Mouse (Mus musculus): ENCODE data around the gene Gm37240.

DNA sequence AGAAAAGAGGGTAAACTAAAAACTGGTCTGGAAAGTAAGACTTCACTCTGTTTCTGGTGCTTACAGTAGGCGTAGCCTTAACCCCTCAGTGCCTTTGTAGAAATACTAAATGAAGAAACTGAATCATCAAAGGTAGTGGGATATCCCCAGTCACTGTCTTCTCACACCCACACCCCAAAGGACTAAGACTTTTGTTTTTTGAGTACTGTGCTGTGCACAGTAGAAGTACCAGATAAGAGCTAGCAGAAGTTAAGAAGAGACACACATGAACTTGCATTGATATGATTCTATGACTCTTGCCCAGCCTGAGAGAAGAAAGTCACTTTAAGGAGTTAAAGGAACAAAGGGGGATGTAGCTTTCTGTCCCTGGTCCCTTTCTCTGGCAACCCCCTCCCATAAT is 1409.8 kb downstream of the Gm37240 start:
- TF ChIP-seq CTCF (IDR thresholded peaks at IDR 0.05; ENCODE audit: control insufficient read depth, insufficient read depth, low read length): no peak
- no peak for TF ChIP-seq POLR2A (IDR thresholded peaks at IDR 0.05; ENCODE audit: borderline replicate concordance, control insufficient read depth, low read depth, low read length)
